Mouse (Mus musculus): ENCODE measurements around the gene Cep350. TPM values are rescaled to one million over a fixed set of nuclear protein-coding genes. Genes with fewer than 3 reads are reported as not detected.

Cep350 gene
- polyA plus RNA-seq, 1 experiment, result 21.3 TPM

DNA sequence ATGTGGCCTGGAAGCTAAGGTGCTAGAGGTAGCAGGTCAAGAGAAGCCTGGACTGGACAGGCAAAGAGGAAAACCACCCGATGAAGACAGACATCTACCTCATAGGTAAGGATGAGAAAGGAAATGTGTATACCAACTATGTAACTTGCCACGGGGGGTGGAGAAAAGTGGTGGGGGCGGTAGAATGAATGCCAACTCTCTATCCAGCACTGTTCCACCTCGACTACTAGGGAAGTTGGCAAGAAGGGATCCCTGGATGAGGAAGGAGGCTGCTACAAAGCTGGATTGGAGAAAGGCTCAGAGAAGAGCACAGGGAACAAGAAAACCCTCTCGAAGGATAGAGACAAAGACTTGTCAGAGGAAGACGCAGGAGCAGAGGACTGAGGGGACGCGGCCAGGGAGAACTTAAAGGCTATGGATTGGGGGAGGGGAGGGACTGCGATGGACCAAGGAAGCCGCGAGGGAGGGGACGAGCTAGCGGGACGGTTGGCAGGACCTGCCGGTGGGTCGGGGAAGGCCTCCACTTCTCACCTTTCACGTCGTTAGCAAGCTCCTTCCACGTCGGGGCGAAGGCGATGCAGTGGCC is 161.0 kb downstream of the Cep350 start:
- peak overlapping the region; percentile 94 for H3K4me3 ChIP-seq (replicated peaks; ENCODE audit: control insufficient read depth, low read depth, low read length)
- 2% methylated on average over 22 of the region's 22 CpGs for WGBS
- H3K4me1 ChIP-seq (ENCODE audit: control insufficient read depth, insufficient read depth, low read length), result peaks cover 5% of the 10 kb centered on the region; the same call in 1 of the 2 replicates
- peak overlapping the region; percentile 52 for H3K27ac ChIP-seq (ENCODE audit: control insufficient read depth, insufficient read depth, low read depth, low read length, poor library complexity)
- TF ChIP-seq POLR2A (IDR thresholded peaks at IDR 0.05; ENCODE audit: borderline replicate concordance, control insufficient read depth, low read depth, low read length) (no peak), CTCF (IDR thresholded peaks at IDR 0.05; ENCODE audit: control insufficient read depth, insufficient read depth, low read length) (no peak)

DNA sequence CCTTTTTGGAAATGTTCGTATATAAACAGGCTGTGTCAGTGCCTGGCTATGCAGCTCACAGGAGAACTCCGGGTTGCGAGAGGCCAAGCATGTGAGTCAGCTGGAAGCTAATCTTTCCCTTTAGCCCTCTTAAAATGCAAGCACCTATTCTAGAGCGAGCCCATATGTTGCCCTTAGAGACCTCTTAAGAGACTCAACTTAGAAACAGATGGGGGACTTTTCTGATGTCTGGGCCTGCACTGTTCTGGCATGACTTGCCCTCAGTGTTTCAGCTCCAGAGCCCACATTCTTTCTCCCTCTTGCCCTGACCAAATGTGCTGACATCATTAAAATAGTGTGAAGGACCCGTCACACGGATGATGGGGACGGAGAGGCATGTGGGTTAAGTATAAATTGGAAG is 162.4 kb downstream of the Cep350 start:
- TF ChIP-seq CTCF (IDR thresholded peaks at IDR 0.05; ENCODE audit: control insufficient read depth, insufficient read depth, low read length) (no peak), POLR2A (IDR thresholded peaks at IDR 0.05; ENCODE audit: borderline replicate concordance, control insufficient read depth, low read depth, low read length) (no peak)
- Histone ChIP-seq H3K27ac (ENCODE audit: control insufficient read depth, insufficient read depth, low read depth, low read length, poor library complexity) (no peak overlapping the region), H3K4me3 (replicated peaks; ENCODE audit: control insufficient read depth, low read depth, low read length) (no peak overlapping the region), H3K4me1 (ENCODE audit: control insufficient read depth, insufficient read depth, low read length) (peaks cover 5% of the 10 kb centered on the region; the same call in 1 of the 2 replicates)
- WGBS, result 63% methylated on average over 7 of the region's 7 CpGs

DNA sequence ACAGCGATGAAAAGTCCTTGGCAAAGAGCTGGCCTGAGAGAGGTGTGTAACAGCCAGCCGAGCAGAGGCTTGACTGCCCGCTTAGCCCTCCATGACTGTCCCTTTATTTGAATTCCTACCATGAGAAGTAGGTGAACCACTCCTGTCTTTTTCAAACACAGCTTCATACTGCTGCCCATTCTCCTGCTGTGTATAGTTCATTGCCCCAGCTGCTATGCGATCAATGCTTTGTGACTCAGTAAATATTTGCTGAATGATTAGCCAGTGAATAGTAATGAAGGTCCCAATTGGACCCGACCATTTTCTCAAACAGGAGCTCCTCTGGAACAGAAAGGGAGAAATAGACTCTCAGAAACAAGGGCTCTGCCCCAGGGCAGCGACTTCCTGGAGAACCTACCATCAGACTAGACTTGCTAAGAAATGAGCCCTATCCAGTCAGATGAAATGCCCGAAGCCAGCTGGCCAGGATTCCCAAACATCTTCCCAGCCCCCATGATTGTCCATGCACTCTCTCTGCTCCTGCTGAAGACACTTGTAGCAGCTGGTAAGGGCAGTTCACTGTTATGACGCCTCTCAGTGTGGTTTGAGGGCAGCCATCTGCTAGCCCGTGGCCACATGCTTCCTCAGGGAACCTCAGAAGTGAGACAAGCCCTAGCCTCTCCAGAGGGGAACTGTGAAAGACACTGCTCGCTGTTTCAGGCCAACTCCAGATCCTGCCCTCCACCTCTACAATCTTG is 163.2 kb downstream of the Cep350 start:
- TF ChIP-seq CTCF (IDR thresholded peaks at IDR 0.05; ENCODE audit: control insufficient read depth, insufficient read depth, low read length) (no peak), POLR2A (IDR thresholded peaks at IDR 0.05; ENCODE audit: borderline replicate concordance, control insufficient read depth, low read depth, low read length) (no peak)
- Histone ChIP-seq H3K4me3 (replicated peaks; ENCODE audit: control insufficient read depth, low read depth, low read length) (no peak overlapping the region), H3K27ac (ENCODE audit: control insufficient read depth, insufficient read depth, low read depth, low read length, poor library complexity) (no peak overlapping the region), H3K4me1 (ENCODE audit: control insufficient read depth, insufficient read depth, low read length) (peaks cover 5% of the 10 kb centered on the region; the same call in 1 of the 2 replicates)
- WGBS, result 50% methylated on average over 10 of the region's 10 CpGs

GRCm38 (mm10) chr1:155808261-155808660 is 164.8 kb downstream of the Cep350 start:
- TF ChIP-seq POLR2A (IDR thresholded peaks at IDR 0.05; ENCODE audit: borderline replicate concordance, control insufficient read depth, low read depth, low read length) (no peak), CTCF (IDR thresholded peaks at IDR 0.05; ENCODE audit: control insufficient read depth, insufficient read depth, low read length) (no peak)
- Histone ChIP-seq H3K4me3 (replicated peaks; ENCODE audit: control insufficient read depth, low read depth, low read length) (no peak overlapping the region), H3K4me1 (ENCODE audit: control insufficient read depth, insufficient read depth, low read length) (peaks cover 3% of the 10 kb centered on the region; the same call in 1 of the 2 replicates), H3K27ac (ENCODE audit: control insufficient read depth, insufficient read depth, low read depth, low read length, poor library complexity) (no peak overlapping the region)
- 84% methylated on average over 4 of the region's 4 CpGs for WGBS

GRCm38 (mm10) chr1:155805607-155806006 is 167.4 kb downstream of the Cep350 start:
- Histone ChIP-seq H3K4me1 (ENCODE audit: control insufficient read depth, insufficient read depth, low read length) (no peaks in the 10 kb centered on the region), H3K4me3 (replicated peaks; ENCODE audit: control insufficient read depth, low read depth, low read length) (no peak overlapping the region), H3K27ac (ENCODE audit: control insufficient read depth, insufficient read depth, low read depth, low read length, poor library complexity) (no peak overlapping the region)
- 54% methylated on average over 9 of the region's 9 CpGs for WGBS
- TF ChIP-seq CTCF (IDR thresholded peaks at IDR 0.05; ENCODE audit: control insufficient read depth, insufficient read depth, low read length) (no peak), POLR2A (IDR thresholded peaks at IDR 0.05; ENCODE audit: borderline replicate concordance, control insufficient read depth, low read depth, low read length) (no peak)

- Histone ChIP-seq H3K27ac (ENCODE audit: control insufficient read depth, insufficient read depth, low read depth, low read length, poor library complexity) (no peak overlapping the region), H3K4me1 (ENCODE audit: control insufficient read depth, insufficient read depth, low read length) (no peaks in the 10 kb centered on the region), H3K4me3 (replicated peaks; ENCODE audit: control insufficient read depth, low read depth, low read length) (no peak overlapping the region)
- 92% methylated on average over 11 of the region's 11 CpGs for WGBS
- no peak for TF ChIP-seq POLR2A (IDR thresholded peaks at IDR 0.05; ENCODE audit: borderline replicate concordance, control insufficient read depth, low read depth, low read length)
- TF ChIP-seq CTCF (IDR thresholded peaks at IDR 0.05; ENCODE audit: control insufficient read depth, insufficient read depth, low read length), result no peak
Measured at GRCm38 (mm10) chr1:155801014-155801991, 171.8 kb downstream of the Cep350 start.

DNA sequence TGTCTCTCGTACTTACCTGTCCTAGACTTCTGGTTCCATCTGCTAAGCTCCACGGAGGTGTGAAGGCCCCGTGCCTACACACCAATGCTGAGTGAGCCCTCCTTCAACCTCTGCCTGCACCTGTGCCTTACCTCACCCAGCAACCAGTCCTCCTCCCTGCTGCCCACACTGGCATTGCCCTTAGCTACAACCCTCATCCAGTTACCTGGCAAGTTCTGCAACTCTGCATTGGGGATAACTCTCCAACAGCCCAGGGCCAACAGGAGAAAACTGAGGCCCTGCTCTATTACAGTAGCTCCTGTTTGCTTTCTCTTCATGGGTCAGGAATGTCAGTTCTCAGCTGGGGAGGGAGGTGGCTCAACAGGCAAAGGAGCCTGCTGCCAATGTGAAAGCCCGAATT is 175.1 kb downstream of the Cep350 start:
- TF ChIP-seq POLR2A (IDR thresholded peaks at IDR 0.05; ENCODE audit: borderline replicate concordance, control insufficient read depth, low read depth, low read length), result no peak
- TF ChIP-seq CTCF (IDR thresholded peaks at IDR 0.05; ENCODE audit: control insufficient read depth, insufficient read depth, low read length), result no peak
- no peak overlapping the region for H3K4me3 ChIP-seq (replicated peaks; ENCODE audit: control insufficient read depth, low read depth, low read length)
- H3K4me1 ChIP-seq (ENCODE audit: control insufficient read depth, insufficient read depth, low read length), result no peaks in the 10 kb centered on the region
- no peak overlapping the region for H3K27ac ChIP-seq (ENCODE audit: control insufficient read depth, insufficient read depth, low read depth, low read length, poor library complexity)
- WGBS, result 92% methylated on average over 4 of the region's 4 CpGs

DNA sequence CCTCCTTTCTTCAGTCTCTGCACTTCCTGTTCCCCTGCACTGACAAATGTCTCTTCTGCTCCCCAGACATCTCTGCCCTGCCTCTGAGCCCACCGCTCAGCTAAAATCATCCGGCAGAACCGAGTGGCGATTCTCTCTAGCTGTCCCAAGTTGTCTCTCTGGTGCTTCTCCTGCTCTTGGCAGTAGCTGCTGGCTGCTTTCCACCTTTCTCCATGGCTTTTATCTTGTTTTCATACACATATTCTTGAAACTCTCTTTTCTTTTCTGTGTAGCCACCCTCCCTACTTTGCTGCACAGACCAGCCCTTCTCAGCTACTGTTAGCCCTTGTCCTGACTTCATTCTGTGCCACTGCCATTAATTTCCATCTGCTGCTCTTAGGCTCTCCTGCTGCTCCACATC is 175.6 kb downstream of the Cep350 start:
- no peaks in the 10 kb centered on the region for H3K4me1 ChIP-seq (ENCODE audit: control insufficient read depth, insufficient read depth, low read length)
- WGBS, result 83% methylated on average over 4 of the region's 4 CpGs
- no peak overlapping the region for H3K4me3 ChIP-seq (replicated peaks; ENCODE audit: control insufficient read depth, low read depth, low read length)
- no peak for TF ChIP-seq CTCF (IDR thresholded peaks at IDR 0.05; ENCODE audit: control insufficient read depth, insufficient read depth, low read length)
- no peak for TF ChIP-seq POLR2A (IDR thresholded peaks at IDR 0.05; ENCODE audit: borderline replicate concordance, control insufficient read depth, low read depth, low read length)
- no peak overlapping the region for H3K27ac ChIP-seq (ENCODE audit: control insufficient read depth, insufficient read depth, low read depth, low read length, poor library complexity)

Measured in bone marrow, adult 2 months (tissue).